Mouse (Mus musculus): ENCODE measurements around the gene Krt1.

- no peak for TF ChIP-seq GATA1 (IDR thresholded peaks at IDR 0.05; ENCODE audit: borderline replicate concordance, low read length)
- TF ChIP-seq FLI1 (IDR thresholded peaks at IDR 0.05; ENCODE audit: low read length), result no peak
Measured at GRCm38 (mm10) chr15:101869431-101869830, 18.8 kb upstream of the Krt1 start, which contains the start of gene Krt77.

Measured in megakaryocyte, embryonic 14.5 days (primary cell).